Mouse (Mus musculus): ENCODE data around the gene Loxl4. TPM values are rescaled to one million over a fixed set of nuclear protein-coding genes. Genes with fewer than 3 reads are reported as not detected.

Loxl4 gene
- 0.07 TPM in 1 of 2 replicates, not detected in the other for polyA plus RNA-seq (2012; ENCODE audit: low replicate concordance)

GRCm38 (mm10) chr19:42612654-42613053, at the start of gene Loxl4:
Loxl4 (minus strand) TSS chr19:42612813.

Other genes starting within 250 kb of the Loxl4 start
- not detected in 2 replicates for gene Crtac1, start 181.0 kb downstream of the Loxl4 start, polyA plus RNA-seq (2012; ENCODE audit: low replicate concordance)
- 0.20 and 1.1 TPM in 2 replicates for gene R3hcc1l, start 94.1 kb downstream of the Loxl4 start, polyA plus RNA-seq (2012; ENCODE audit: low replicate concordance)
- gene Pyroxd2, start 140.0 kb upstream of the Loxl4 start, polyA plus RNA-seq (2012; ENCODE audit: low replicate concordance) = 1.9 and 3.1 TPM in 2 replicates
- 59.7 and 74.5 TPM in 2 replicates for gene Hps1, start 167.2 kb upstream of the Loxl4 start, polyA plus RNA-seq (2012; ENCODE audit: low replicate concordance)

Data from leukemia stem cell, adult 10-12 weeks (primary cell).